Mouse (Mus musculus): ENCODE measurements around the gene Pif1.
A peak's percentile ranks its signal among the peaks of the same experiment; 100 is the strongest.

DNA sequence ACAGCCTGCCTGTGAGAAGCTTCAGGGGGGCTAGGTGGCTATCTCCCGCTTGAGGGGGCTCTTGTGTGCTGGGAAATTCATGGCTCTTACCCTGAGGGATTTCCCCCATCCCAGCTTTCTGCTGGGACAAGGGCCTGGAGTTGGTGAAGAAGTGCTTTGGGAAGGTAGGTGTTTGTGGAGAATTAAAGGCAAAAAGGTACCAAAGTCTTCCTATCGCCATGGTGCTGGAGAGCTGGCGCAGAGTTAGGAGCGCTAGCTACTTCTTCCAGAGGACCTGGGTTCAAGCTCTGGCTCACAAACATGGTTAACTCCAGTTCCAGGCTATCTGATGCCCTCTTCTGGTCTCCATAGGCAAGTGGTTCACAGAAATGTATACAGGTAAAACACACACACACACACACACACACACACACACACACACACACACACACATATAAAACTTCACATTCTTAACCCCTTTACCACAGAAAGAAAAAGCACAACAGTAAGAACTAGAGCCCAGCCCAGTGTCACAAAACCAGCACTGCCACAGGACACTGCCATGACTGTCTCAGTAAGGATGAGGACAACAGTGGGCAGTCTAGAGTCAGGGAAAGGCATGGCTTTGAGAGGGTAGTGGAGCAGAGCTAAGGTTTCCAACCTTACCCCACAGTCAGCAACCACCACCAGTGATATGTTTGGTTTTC, 9.3 kb upstream of the Pif1 start:
- TF ChIP-seq POLR2A (IDR thresholded peaks at IDR 0.05; ENCODE audit: low read depth, low read length) (no peak), HCFC1 (IDR thresholded peaks at IDR 0.05; ENCODE audit: low read depth, low read length) (no peak), CTCF (conservative IDR thresholded peaks at IDR 0.05 in 1 of 2, IDR thresholded peaks at IDR 0.05 in 1 of 2; ENCODE audit: low read depth in 2 of 2, low read length in 2 of 2) (peak in 1 of 2 experiments; percentile 57; a peak in 2 of 4 replicates), POLR2AphosphoS2 (IDR thresholded peaks at IDR 0.05; ENCODE audit: low read depth, low read length) (no peak), NRF1 (IDR thresholded peaks at IDR 0.05; ENCODE audit: low read depth, low read length) (no peak), NELFE (IDR thresholded peaks at IDR 0.05; ENCODE audit: low read depth, low read length) (no peak), ZNF384 (IDR thresholded peaks at IDR 0.05; ENCODE audit: low read depth, low read length) (no peak)
